Mouse (Mus musculus): ENCODE data around the gene Anapc5. TPM values are rescaled to one million over a fixed set of nuclear protein-coding genes. Genes with fewer than 3 reads are reported as not detected.

The Anapc5 gene
- total RNA-seq (2014; fragmentation: Nextera tagmentation), result 155 and 196 TPM in 2 replicates
- 279 and 297 TPM in 2 replicates for total RNA-seq (2017)
- 143 and 158 TPM in 2 replicates for polyA plus RNA-seq (2012)

DNA sequence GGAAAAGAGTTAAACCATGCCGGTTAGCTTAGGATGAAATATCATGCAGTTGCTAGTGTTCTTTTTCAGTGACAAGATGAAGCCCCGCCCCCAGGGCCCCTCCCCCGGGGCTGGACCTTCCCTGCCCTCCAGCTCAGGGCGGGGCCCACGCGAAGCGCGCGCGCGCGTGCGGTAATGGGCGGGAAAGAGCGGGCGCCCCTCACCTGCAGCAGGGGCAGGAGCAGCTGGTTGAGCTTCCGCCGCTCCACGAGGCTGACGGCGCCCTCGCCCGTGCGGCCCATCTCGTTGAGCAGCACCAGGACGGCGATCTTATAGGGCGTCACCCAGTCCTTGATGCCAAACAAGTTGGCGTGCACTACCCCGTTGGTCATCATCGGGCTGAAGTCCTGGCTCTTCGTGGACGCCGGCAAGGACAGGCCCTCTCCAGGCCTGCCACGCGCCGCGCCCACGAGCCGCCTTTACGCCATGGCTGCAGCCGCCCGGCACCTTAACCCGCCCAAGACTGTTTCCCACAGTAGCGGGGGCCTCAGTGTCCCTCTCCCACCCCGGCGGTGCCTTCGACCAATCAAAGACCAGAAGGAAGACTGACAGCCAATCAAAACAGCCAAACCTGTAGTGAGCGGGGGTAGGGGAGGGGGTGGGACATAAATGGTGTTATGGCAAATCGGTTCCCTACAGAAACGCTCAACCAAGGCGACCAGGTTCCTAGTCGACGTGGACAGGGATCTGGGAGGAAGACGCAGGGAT is at the start of gene Anapc5:
Gene Anapc5, minus strand, starts transcription at position 563 of the 747 bp plus-strand sequence.
- peaks cover 38% of the 10 kb centered on the region for H3K4me1 ChIP-seq (ENCODE audit: insufficient read depth, low read depth, low read length)
- TF ChIP-seq TAL1 (conservative IDR thresholded peaks at IDR 0.05; ENCODE audit: low read depth, low read length) (no peak), CTCF (IDR thresholded peaks at IDR 0.05; ENCODE audit: low read depth, low read length) (no peak), GATA2 (IDR thresholded peaks at IDR 0.05; ENCODE audit: borderline replicate concordance, low read depth, low read length) (no peak), GATA1 (IDR thresholded peaks at IDR 0.05; ENCODE audit: borderline replicate concordance, low read length) (no peak), POLR2AphosphoS5 (IDR thresholded peaks at IDR 0.05; ENCODE audit: insufficient replicate concordance, low read depth, low read length) (peak; percentile 89)
- no peaks in the 10 kb centered on the region for H3K9me3 ChIP-seq (replicated peaks)
- peaks cover 39% of the 10 kb centered on the region for H3K36me3 ChIP-seq (replicated peaks)
- ATAC-seq (ENCODE audit: extremely low read depth, insufficient number of reproducible peaks, low FRiP score, poor library complexity, severe bottlenecking) (peak; percentile 97), DNase-seq (ENCODE audit: low spot score) (peak; percentile 100)
- H3K4me3 ChIP-seq (ENCODE audit: low read depth, low read length), result peak within 1 kb of the TSS; percentile 96
- no peaks in the 10 kb centered on the region for H3K27me3 ChIP-seq (ENCODE audit: insufficient read depth, low read length)

DNA sequence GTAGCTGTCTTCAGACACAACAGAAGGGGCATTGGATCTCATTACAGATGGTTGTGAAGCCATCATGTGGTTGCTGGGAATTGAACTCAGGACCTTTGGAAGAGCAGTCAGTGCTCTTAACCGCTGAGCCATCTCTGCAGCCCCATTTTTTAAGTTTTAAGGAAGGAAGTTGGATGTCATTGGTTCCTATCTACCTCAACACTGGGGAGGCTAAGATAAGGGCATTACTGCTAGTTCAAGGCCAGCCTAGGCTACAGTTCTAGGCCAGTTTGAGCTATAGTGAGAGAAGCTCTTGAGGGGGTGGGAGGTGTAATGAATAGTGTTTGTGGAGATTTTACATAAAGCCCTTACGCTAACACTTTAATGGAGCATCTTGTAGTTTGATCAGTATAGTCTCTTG is 41.9 kb upstream of the Anapc5 start:
- DNase-seq (ENCODE audit: low spot score), result no peak
- no peaks in the 10 kb centered on the region for H3K9me3 ChIP-seq (replicated peaks)
- peaks cover 70% of the 10 kb centered on the region for H3K36me3 ChIP-seq (replicated peaks)
- no peak overlapping the region for H3K4me3 ChIP-seq (ENCODE audit: low read depth, low read length)
- TF ChIP-seq POLR2AphosphoS5 (IDR thresholded peaks at IDR 0.05; ENCODE audit: insufficient replicate concordance, low read depth, low read length) (no peak), GATA1 (IDR thresholded peaks at IDR 0.05; ENCODE audit: borderline replicate concordance, low read length) (no peak), CTCF (IDR thresholded peaks at IDR 0.05; ENCODE audit: low read depth, low read length) (no peak), GATA2 (IDR thresholded peaks at IDR 0.05; ENCODE audit: borderline replicate concordance, low read depth, low read length) (no peak), TAL1 (conservative IDR thresholded peaks at IDR 0.05; ENCODE audit: low read depth, low read length) (no peak)
- ATAC-seq (ENCODE audit: extremely low read depth, insufficient number of reproducible peaks, low FRiP score, poor library complexity, severe bottlenecking), result no peak
- no peaks in the 10 kb centered on the region for H3K4me1 ChIP-seq (ENCODE audit: insufficient read depth, low read depth, low read length)
- H3K27me3 ChIP-seq (ENCODE audit: insufficient read depth, low read length), result no peaks in the 10 kb centered on the region

DNA sequence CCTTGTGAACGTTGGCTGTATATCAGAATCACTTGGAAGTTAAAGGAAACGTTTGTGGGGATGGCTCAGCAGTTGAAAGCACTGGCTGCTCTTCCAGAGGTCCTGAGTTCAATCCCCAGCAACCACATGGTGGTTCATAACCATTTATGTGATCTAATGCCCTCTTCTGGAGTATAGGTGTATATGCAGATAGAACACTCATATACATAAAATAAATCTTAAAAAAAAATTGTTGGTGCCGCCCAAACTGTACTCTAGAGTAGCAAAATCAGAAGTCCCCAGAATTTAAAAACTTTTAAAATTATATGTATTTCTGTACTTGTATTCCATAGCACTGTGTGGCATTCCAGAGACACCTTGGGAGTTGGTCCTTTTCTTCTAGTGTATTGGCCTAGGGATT is 34.7 kb upstream of the Anapc5 start:
- no peak for DNase-seq (ENCODE audit: low spot score)
- H3K4me3 ChIP-seq (ENCODE audit: low read depth, low read length), result no peak overlapping the region
- H3K27me3 ChIP-seq (ENCODE audit: insufficient read depth, low read length), result no peaks in the 10 kb centered on the region
- peaks cover 31% of the 10 kb centered on the region for H3K36me3 ChIP-seq (replicated peaks)
- TF ChIP-seq POLR2AphosphoS5 (IDR thresholded peaks at IDR 0.05; ENCODE audit: insufficient replicate concordance, low read depth, low read length) (no peak), GATA2 (IDR thresholded peaks at IDR 0.05; ENCODE audit: borderline replicate concordance, low read depth, low read length) (no peak), CTCF (IDR thresholded peaks at IDR 0.05; ENCODE audit: low read depth, low read length) (no peak), GATA1 (IDR thresholded peaks at IDR 0.05; ENCODE audit: borderline replicate concordance, low read length) (no peak), TAL1 (conservative IDR thresholded peaks at IDR 0.05; ENCODE audit: low read depth, low read length) (no peak)
- peaks cover 11% of the 10 kb centered on the region for H3K4me1 ChIP-seq (ENCODE audit: insufficient read depth, low read depth, low read length)
- no peak for ATAC-seq (ENCODE audit: extremely low read depth, insufficient number of reproducible peaks, low FRiP score, poor library complexity, severe bottlenecking)
- no peaks in the 10 kb centered on the region for H3K9me3 ChIP-seq (replicated peaks)

- Histone ChIP-seq H3K36me3 (replicated peaks) (peaks cover 27% of the 10 kb centered on the region), H3K9me3 (replicated peaks) (no peaks in the 10 kb centered on the region), H3K27me3 (ENCODE audit: insufficient read depth, low read length) (no peaks in the 10 kb centered on the region), H3K4me3 (ENCODE audit: low read depth, low read length) (no peak overlapping the region), H3K4me1 (ENCODE audit: insufficient read depth, low read depth, low read length) (peaks cover 27% of the 10 kb centered on the region)
- TF ChIP-seq GATA2 (IDR thresholded peaks at IDR 0.05; ENCODE audit: borderline replicate concordance, low read depth, low read length) (no peak), GATA1 (IDR thresholded peaks at IDR 0.05; ENCODE audit: borderline replicate concordance, low read length) (no peak), CTCF (IDR thresholded peaks at IDR 0.05; ENCODE audit: low read depth, low read length) (no peak), POLR2AphosphoS5 (IDR thresholded peaks at IDR 0.05; ENCODE audit: insufficient replicate concordance, low read depth, low read length) (no peak)
- ATAC-seq (ENCODE audit: extremely low read depth, insufficient number of reproducible peaks, low FRiP score, poor library complexity, severe bottlenecking), result no peak
- no peak for DNase-seq (ENCODE audit: low spot score)
Measured at GRCm38 (mm10) chr5:122852611-122853010, 31.5 kb upstream of the Anapc5 start.

DNA sequence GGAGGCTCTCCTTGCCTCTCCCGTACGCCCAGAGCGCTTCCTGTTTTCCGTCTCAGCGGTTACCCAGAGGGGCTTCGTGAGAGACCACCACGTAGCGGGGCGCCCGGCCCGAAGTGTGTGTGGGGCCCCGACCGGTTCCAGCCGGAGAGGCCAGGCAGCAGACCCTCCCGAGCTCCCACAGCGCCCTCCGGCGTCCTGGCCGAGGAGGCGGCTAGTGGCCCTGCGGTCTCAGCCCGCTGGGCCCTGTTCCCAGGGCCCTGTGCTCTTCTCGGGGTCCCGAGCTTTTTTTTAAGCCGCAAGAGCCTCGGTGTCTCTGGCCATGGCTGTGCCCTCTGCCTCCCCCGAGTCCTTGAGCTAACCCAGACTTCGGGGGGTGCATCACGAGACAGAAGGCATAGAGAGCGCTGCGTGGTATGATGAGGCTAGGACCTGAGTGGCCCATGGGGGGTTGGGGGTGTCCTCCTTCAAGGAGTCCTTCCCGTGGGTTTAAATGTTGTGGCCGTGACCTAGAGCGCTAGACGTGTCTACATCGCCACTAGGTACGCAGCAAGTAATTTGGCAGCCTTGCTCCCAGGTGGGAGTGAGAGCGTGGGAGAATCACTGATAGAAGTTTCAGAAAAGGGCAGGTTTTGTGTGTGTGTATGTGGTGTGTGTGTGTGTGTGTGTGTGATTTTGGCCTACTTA is 29.3 kb upstream of the Anapc5 start:
- peak overlapping the region; percentile 85 for H3K4me3 ChIP-seq (ENCODE audit: low read depth, low read length)
- H3K27me3 ChIP-seq (ENCODE audit: insufficient read depth, low read length), result no peaks in the 10 kb centered on the region
- H3K9me3 ChIP-seq (replicated peaks), result no peaks in the 10 kb centered on the region
- TF ChIP-seq GATA2 (IDR thresholded peaks at IDR 0.05; ENCODE audit: borderline replicate concordance, low read depth, low read length) (no peak), CTCF (IDR thresholded peaks at IDR 0.05; ENCODE audit: low read depth, low read length) (no peak), GATA1 (IDR thresholded peaks at IDR 0.05; ENCODE audit: borderline replicate concordance, low read length) (no peak), POLR2AphosphoS5 (IDR thresholded peaks at IDR 0.05; ENCODE audit: insufficient replicate concordance, low read depth, low read length) (no peak), TAL1 (conservative IDR thresholded peaks at IDR 0.05; ENCODE audit: low read depth, low read length) (no peak)
- H3K36me3 ChIP-seq (replicated peaks), result peaks cover 12% of the 10 kb centered on the region
- H3K4me1 ChIP-seq (ENCODE audit: insufficient read depth, low read depth, low read length), result peaks cover 27% of the 10 kb centered on the region
- DNase-seq (ENCODE audit: low spot score), result peak; percentile 54
- no peak for ATAC-seq (ENCODE audit: extremely low read depth, insufficient number of reproducible peaks, low FRiP score, poor library complexity, severe bottlenecking)
